Mouse (Mus musculus) embryonic fibroblast, embryonic 13.5 days (primary cell): ENCODE results near the gene Clca4a. TPM values are rescaled to one million over a fixed set of nuclear protein-coding genes. Genes with fewer than 3 reads are reported as not detected.
"Not testable (repeated sequence)": the region's sequence is repeated elsewhere in the genome, so short reads cannot be mapped to it uniquely, and the experiment has no call there.

Experiments used
- H3K27ac ChIP-seq: 2 replicates; pipeline ENCODE4 v1.5.1; 2012; ENCODE audit warnings: low read length, control low read depth, inconsistent platforms; ENCODE audit not compliant: insufficient read depth
- H3K4me1 ChIP-seq: 2 replicates; pipeline ENCODE4 v1.6.1; 2011; ENCODE audit warnings: low read length; ENCODE audit not compliant: control insufficient read depth, insufficient read depth
- H3K4me3 ChIP-seq: 2 replicates; pipeline ENCODE4 v1.5.1; 2011; ENCODE audit warnings: mild to moderate bottlenecking, control low read depth, low read length; ENCODE audit not compliant: insufficient read depth
- CTCF ChIP-seq: IDR thresholded peaks from 2 replicates; pipeline ENCODE4 v1.5.1; 2011; ENCODE audit warnings: mild to moderate bottlenecking, control low read depth, low read length, moderate library complexity, borderline replicate concordance; ENCODE audit not compliant: insufficient read depth
- POLR2A ChIP-seq: IDR thresholded peaks from 2 replicates; pipeline ENCODE4 v1.6.1; 2011; ENCODE audit warnings: low read depth, mild to moderate bottlenecking, control low read depth, low read length, moderate library complexity
- polyA plus RNA-seq: library from polyadenylated mRNA; stranded (reverse); fragments of >200 nt; gene quantifications from 2 replicates; pipeline ENCODE4 v1.2.4, GENCODE M21; 2011; ENCODE audit warnings: low read depth; ENCODE audit not compliant: missing spikeins, insufficient read length

Clca4a gene
- polyA plus RNA-seq, 1 experiment = not detected

DNA sequence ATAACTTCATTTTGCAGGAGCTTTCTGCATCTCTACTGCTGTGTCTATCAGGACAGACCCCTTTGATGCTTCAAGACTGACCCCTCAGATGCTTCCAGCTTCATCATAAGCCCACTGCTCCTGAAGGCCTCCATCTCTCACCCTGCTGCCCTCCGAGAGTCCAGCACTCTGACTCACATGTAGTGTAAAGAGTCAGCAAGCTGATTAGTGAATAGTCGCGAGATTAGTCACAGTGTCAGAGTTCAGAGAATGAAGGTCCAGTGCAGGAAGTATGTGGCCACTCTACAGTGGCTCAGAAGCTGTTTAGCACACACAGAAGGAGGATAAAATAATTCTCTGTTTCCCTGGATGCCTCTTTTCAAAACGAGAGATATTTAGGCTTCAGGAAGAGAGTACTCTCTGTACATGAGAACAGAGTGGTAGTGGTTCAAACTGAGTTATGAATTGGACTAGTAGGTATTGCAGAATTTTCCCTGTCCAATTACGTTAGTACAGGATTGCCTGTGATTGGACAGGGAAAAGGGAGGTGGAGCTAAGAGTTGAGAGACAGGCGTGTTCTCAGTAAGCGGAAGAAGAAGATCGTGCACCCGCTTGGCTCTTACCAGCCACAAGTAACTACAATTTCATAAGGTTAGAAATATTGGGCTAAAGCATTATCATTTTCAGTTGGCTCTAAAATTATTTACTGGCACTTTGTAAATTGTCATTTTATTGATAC lies 3.1 kb downstream of the Clca4a start:
- TF ChIP-seq POLR2A (no peak), CTCF (no peak)
- H3K27ac ChIP-seq = peak overlapping the region; percentile 80; the same call in 1 of the 2 replicates

DNA sequence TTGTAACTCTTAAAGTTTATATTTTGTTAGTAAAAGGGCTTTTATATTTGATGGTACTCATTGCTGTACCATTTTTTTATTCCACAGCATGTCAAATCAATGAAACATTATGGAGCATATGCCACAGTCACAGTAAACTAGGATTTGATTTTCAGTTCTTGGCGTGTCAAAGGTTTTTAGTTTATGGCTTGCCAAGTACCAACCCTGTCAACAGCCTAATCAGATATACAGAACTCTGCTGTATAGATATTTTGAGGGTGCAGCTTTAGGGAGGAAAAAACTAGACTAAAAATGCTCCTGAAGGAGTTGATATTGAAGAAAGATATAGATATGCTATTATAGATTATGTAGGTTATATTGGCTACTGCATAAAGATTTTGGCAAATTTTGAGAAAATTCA lies 5.1 kb downstream of the Clca4a start:
- TF ChIP-seq POLR2A (no peak), CTCF (no peak)
- Histone ChIP-seq H3K27ac (no peak overlapping the region), H3K4me3 (no peak overlapping the region), H3K4me1 (0 out of 2 replicates have a peak, but pooled peaks cover 2% of the 10 kb centered on the region)

More for the DNA sequence above, 3.1 kb downstream of the Clca4a start:
- Histone ChIP-seq H3K4me1 (0 out of 2 replicates have a peak, but pooled peaks cover 2% of the 10 kb centered on the region), H3K4me3 (no peak overlapping the region)

DNA sequence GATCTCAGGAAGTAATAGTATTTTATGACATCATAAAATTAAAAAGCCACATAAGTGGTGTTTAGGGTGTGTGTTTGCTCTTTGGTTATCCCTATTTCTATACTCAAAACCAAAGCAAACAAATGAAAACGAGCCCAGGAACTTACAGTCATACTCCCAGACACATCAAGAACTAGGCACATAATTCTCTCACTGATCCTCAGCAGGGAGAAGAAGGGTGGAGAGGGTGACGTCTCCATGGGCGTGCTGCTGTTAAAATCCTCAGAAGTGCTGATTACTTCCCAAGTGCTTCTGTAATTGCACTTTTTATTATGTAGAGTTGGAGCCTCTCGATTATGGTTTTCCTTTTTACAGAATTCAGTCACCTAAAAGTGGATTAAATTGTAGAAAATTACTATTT lies 8.8 kb downstream of the Clca4a start:
- Histone ChIP-seq H3K4me3 (no peak overlapping the region), H3K27ac (no peak overlapping the region), H3K4me1 (no peaks in the 10 kb centered on the region)
- no peak for TF ChIP-seq POLR2A
- TF ChIP-seq CTCF = no peak

DNA sequence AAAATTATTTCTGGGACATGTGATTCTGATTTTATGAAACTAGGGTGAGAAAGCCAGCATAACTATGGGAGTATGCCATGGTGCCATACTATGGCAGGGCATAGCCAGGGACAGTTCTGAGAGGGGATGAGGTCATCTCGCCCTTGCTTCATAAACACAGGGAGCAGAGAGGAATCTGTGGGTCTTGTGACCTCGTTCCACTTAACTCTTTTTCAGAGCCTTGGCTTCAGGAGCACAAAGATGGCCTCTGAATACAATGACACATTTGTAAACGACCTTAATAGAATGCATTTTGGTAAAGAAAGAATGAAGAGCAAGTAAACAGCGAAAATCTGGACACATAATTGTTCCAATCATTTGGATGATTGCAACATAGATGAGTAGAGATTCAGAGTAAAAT lies 24.0 kb downstream of the Clca4a start:
- H3K27ac ChIP-seq = no peak overlapping the region
- TF ChIP-seq CTCF = no peak
- H3K4me1 ChIP-seq = no peaks in the 10 kb centered on the region
- H3K4me3 ChIP-seq = no peak overlapping the region

- H3K27ac ChIP-seq, H3K4me1 ChIP-seq, H3K4me3 ChIP-seq: not testable (repeated sequence)
Observed at GRCm38 (mm10) chr3:144947376-144947775, 27.5 kb downstream of the Clca4a start.

- not testable (repeated sequence) for H3K4me1 ChIP-seq, H3K4me3 ChIP-seq, H3K27ac ChIP-seq
Observed at GRCm38 (mm10) chr3:144933625-144934024, 41.2 kb downstream of the Clca4a start.

- Histone ChIP-seq H3K27ac (no peak overlapping the region), H3K4me1 (no peaks in the 10 kb centered on the region), H3K4me3 (no peak overlapping the region)
- no peak for TF ChIP-seq CTCF
- no peak for TF ChIP-seq POLR2A
Observed at GRCm38 (mm10) chr3:144933011-144933491, 41.8 kb downstream of the Clca4a start.

- Histone ChIP-seq H3K27ac (no peak within 1 kb of the TSS), H3K4me3 (no peak within 1 kb of the TSS), H3K4me1 (no peaks in the 10 kb centered on the region)
- TF ChIP-seq CTCF (no peak), POLR2A (no peak)
Observed at GRCm38 (mm10) chr3:144932335-144932734, 42.5 kb downstream of the Clca4a start, which contains the start of gene Clca4b. Gene Clca4b (minus strand): TSS chr3:144932529.

GRCm38 (mm10) chr3:144914014-144914413 lies 60.8 kb downstream of the Clca4a start:
- H3K27ac ChIP-seq = no peak overlapping the region
- no peak overlapping the region for H3K4me3 ChIP-seq
- H3K4me1 ChIP-seq = no peaks in the 10 kb centered on the region
- TF ChIP-seq CTCF = no peak
- TF ChIP-seq POLR2A = no peak

Other genes starting within 250 kb of the Clca4a start
- gene Clca3a1, start 214.1 kb downstream of the Clca4a start, polyA plus RNA-seq = 17.2 and 26.1 TPM in 2 replicates
- 0.42 TPM in 1 of 2 replicates, not detected in the other for gene Clca3a2, start 155.6 kb downstream of the Clca4a start, polyA plus RNA-seq
- gene Clca3b, start 125.7 kb downstream of the Clca4a start, polyA plus RNA-seq = not detected in 2 replicates
- gene Clca4b, start 42.5 kb downstream of the Clca4a start, polyA plus RNA-seq = not detected in 2 replicates
- not detected in 2 replicates for gene Clca1, start 57.7 kb upstream of the Clca4a start, polyA plus RNA-seq
- not detected in 2 replicates for gene Clca2, start 124.4 kb upstream of the Clca4a start, polyA plus RNA-seq
- 22.4 and 40.7 TPM in 2 replicates for gene Odf2l, start 143.5 kb upstream of the Clca4a start, polyA plus RNA-seq